Mouse (Mus musculus) adrenal gland (tissue): ENCODE data around the gene D11Wsu47e.

Experiments used
- intact Hi-C: fragments of 180-260 bp; cut with DNase I; formaldehyde crosslinking; loops from one replicate; pipeline ENCODE4 v1.15.1; 2025

Gene D11Wsu47e

GRCm38 (mm10) chr11:113698013-113698545 lies 13.9 kb downstream of the D11Wsu47e start:
- intact Hi-C loops, result no loop called here

- intact Hi-C loops, result no loop called here
These were observed 15.4 kb downstream of the D11Wsu47e start for GRCm38 (mm10) chr11:113699643-113700042.

GRCm38 (mm10) chr11:113703758-113704157 lies 19.5 kb downstream of the D11Wsu47e start:
- intact Hi-C loops, result loop anchor here (1.0 kb wide), 1 partner anchor 108 kb away; no protein-coding TSS in a partner anchor

GRCm38 (mm10) chr11:113705966-113706652 lies 21.9 kb downstream of the D11Wsu47e start:
- intact Hi-C loops, result no loop called here

GRCm38 (mm10) chr11:113708629-113709213 lies 24.5 kb downstream of the D11Wsu47e start:
- intact Hi-C loops, result no loop called here

GRCm38 (mm10) chr11:113709272-113709671 lies 25.1 kb downstream of the D11Wsu47e start:
- intact Hi-C loops, result no loop called here

GRCm38 (mm10) chr11:113709731-113710256 lies 25.6 kb downstream of the D11Wsu47e start, which contains the start of gene Cpsf4l:
Gene Cpsf4l (minus strand): TSS chr11:113710017.
- intact Hi-C loops, result no loop called here

- intact Hi-C loops, result no loop called here
These were observed 26.1 kb downstream of the D11Wsu47e start for GRCm38 (mm10) chr11:113710257-113710777.

- intact Hi-C loops, result no loop called here
These were observed 26.8 kb downstream of the D11Wsu47e start for GRCm38 (mm10) chr11:113711061-113711460.

GRCm38 (mm10) chr11:113715078-113715674 lies 31.0 kb downstream of the D11Wsu47e start:
- intact Hi-C loops, result no loop called here

GRCm38 (mm10) chr11:113716132-113716531 lies 31.9 kb downstream of the D11Wsu47e start:
- intact Hi-C loops, result no loop called here

GRCm38 (mm10) chr11:113717767-113718424 lies 33.7 kb downstream of the D11Wsu47e start:
- intact Hi-C loops, result no loop called here

GRCm38 (mm10) chr11:113722405-113723090 lies 38.3 kb downstream of the D11Wsu47e start:
- intact Hi-C loops, result no loop called here

GRCm38 (mm10) chr11:113725235-113726048 lies 41.2 kb downstream of the D11Wsu47e start:
- intact Hi-C loops, result no loop called here

GRCm38 (mm10) chr11:113726994-113727888 lies 43.0 kb downstream of the D11Wsu47e start:
- intact Hi-C loops, result no loop called here

GRCm38 (mm10) chr11:113727992-113728391 lies 43.8 kb downstream of the D11Wsu47e start:
- intact Hi-C loops, result no loop called here

GRCm38 (mm10) chr11:113729239-113729638 lies 45.0 kb downstream of the D11Wsu47e start:
- intact Hi-C loops, result no loop called here

- intact Hi-C loops, result no loop called here
These were observed 45.7 kb downstream of the D11Wsu47e start for GRCm38 (mm10) chr11:113729917-113730316.

- intact Hi-C loops, result no loop called here
These were observed 46.7 kb downstream of the D11Wsu47e start for GRCm38 (mm10) chr11:113730879-113731278.
